Mouse (Mus musculus) stomach, postnatal 0 days (tissue): ENCODE results near the gene Cdkn2aipnl.
A peak's percentile ranks its signal among the peaks of the same experiment; 100 is the strongest.

Source experiments
- CTCF ChIP-seq: IDR thresholded peaks from 2 replicates; pipeline ENCODE4 v1.5.1; 2016; ENCODE audit warnings: antibody characterized with exemption, low read depth, mild to moderate bottlenecking, moderate library complexity
- EP300 ChIP-seq: optimal IDR thresholded peaks from 2 replicates; pipeline ENCODE3; 2016; ENCODE audit warnings: antibody characterized with exemption

GRCm38 (mm10) chr11:51935636-51936434, 31.6 kb upstream of the Cdkn2aipnl start:
- peak; percentile 37 for TF ChIP-seq CTCF
- TF ChIP-seq EP300: no peak
